Mouse (Mus musculus) mammary gland, adult 2 months (tissue): Measurements from ENCODE around the gene Olfr978. TPM values are rescaled to one million over a fixed set of nuclear protein-coding genes. Genes with fewer than 3 reads are reported as not detected.

Experiments
- polyA plus RNA-seq: library from polyadenylated mRNA; depleted of rRNA; stranded (reverse); fragments of >200 nt; gene quantifications from 2 replicates; pipeline ENCODE4 v1.2.3, GENCODE M21; 2012; ENCODE audit warnings: low replicate concordance; rRNA removed

Gene Olfr978
- polyA plus RNA-seq, result not detected in 2 replicates

DNA sequence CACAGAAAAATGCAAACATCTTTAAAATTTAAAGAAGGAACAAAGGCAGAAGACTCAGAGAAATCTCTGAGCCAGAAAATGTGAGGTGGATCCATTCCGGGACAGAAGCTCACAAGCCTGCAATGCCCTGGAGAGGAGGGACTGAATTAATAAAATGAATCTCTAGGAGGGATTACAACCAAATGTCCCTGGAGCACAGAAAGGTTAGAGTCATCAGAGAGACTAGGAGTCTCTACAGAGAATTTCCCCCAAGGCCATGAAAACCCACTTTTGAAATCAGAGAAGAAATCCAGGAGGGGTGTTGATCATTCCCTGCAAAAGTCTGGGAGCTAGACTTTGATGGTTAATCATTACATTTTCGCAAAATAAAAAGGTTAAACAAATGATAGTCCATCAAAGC is at the start of gene Olfr978:
Gene Olfr978 (plus strand): TSS at position 301 of the 400 bp plus-strand sequence.

DNA sequence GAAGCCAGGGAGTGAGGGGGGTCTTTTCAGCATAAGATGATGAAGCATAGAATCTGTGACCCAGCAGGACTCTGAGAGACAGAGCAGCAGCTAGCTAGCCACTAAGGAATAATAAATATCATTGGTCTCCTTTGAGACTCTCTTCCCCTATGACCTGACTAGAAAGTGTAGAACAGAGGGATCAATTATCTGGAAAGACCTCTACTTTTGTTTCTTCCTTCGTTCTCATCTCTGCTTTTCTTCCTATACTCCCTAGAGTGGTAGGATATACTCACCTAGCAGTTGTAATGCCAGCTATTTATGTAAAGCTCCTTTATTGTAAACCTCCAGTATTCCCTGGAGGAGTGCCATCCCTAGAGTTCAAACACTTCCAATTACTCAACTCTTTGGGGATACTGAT is 40.0 kb upstream of the Olfr978 start, which contains the start of gene Olfr975:
Gene Olfr975 (minus strand): TSS at position 101 of the 400 bp plus-strand sequence.

DNA sequence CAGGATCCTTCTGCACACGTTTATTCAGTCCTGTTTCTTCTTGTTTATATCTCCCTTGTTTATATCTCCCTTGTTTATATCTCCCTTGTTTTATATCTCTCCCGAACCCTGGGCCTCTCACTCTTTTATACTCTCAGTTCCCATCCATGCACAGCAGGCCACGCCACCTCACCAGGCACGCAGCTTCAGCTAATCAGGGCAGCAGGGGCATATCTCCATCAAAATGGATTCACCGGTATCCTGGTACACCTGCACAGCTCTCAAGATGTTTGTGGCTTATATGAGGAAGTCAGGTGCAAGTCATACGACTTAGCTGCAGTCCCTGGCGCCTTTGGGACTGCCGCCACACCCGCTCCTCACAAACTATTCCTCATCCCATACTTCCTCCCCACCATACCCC is 30.9 kb upstream of the Olfr978 start, which contains the start of gene Olfr976:
Gene Olfr976 (minus strand): TSS at position 101 of the 400 bp plus-strand sequence.

GRCm38 (mm10) chr9:40003365-40003764 is 11.5 kb downstream of the Olfr978 start, which contains the start of gene Olfr979:
Gene Olfr979, minus strand, starts transcription at chr9:40003465.

GRCm38 (mm10) chr9:40009482-40009881 is 17.6 kb downstream of the Olfr978 start, which contains the start of gene Olfr980:
Gene Olfr980, minus strand, starts transcription at chr9:40009582.

DNA sequence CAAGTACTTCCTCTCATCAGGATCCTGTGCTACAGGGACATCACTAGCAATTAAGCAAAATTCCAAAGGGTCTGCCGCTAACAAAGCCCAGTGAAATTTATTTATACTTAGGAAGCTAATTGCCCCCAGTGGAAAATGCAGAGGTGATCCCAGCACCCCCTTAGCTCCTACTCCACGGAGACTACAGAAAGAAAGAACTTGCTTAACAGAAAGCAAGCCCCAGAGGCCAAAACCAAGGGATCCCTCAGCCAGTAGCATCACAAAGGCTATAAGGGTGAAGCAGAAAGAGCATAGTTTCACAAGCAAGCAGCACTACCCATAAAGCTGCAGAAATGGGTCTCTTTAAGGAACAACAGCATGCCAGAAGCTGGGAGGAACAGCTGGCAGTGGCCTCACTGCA is 29.3 kb downstream of the Olfr978 start, which contains the start of gene Olfr981:
Gene Olfr981 (plus strand): TSS at position 301 of the 400 bp plus-strand sequence.

Other genes with a start within 250 kb of the Olfr978 start
- not detected in 2 replicates for gene Olfr967, start 245.9 kb upstream of the Olfr978 start, polyA plus RNA-seq
- not detected in 2 replicates for gene Olfr968, start 208.9 kb upstream of the Olfr978 start, polyA plus RNA-seq
- not detected in 2 replicates for gene Olfr969, start 201.2 kb upstream of the Olfr978 start, polyA plus RNA-seq
- gene Olfr970, start 183.3 kb upstream of the Olfr978 start, polyA plus RNA-seq, result not detected in 2 replicates
- gene Olfr971, start 155.2 kb upstream of the Olfr978 start, polyA plus RNA-seq, result not detected in 2 replicates
- gene Olfr972, start 125.7 kb upstream of the Olfr978 start, polyA plus RNA-seq, result not detected in 2 replicates
- not detected in 2 replicates for gene Olfr229, start 84.8 kb upstream of the Olfr978 start, polyA plus RNA-seq
- gene Olfr974, start 54.6 kb upstream of the Olfr978 start, polyA plus RNA-seq, result not detected in 2 replicates
- gene Olfr975, start 40.1 kb upstream of the Olfr978 start, polyA plus RNA-seq, result not detected in 2 replicates
- not detected in 2 replicates for gene Olfr976, start 31.0 kb upstream of the Olfr978 start, polyA plus RNA-seq
- not detected in 2 replicates for gene Olfr979, start 11.4 kb downstream of the Olfr978 start, polyA plus RNA-seq
- not detected in 2 replicates for gene Olfr980, start 17.5 kb downstream of the Olfr978 start, polyA plus RNA-seq
- gene Olfr981, start 29.4 kb downstream of the Olfr978 start, polyA plus RNA-seq, result not detected in 2 replicates
- gene Olfr982, start 81.7 kb downstream of the Olfr978 start, polyA plus RNA-seq, result not detected in 2 replicates
- not detected in 2 replicates for gene Olfr983, start 101.5 kb downstream of the Olfr978 start, polyA plus RNA-seq
- gene Olfr984, start 122.1 kb downstream of the Olfr978 start, polyA plus RNA-seq, result not detected in 2 replicates
- not detected in 2 replicates for gene Olfr985, start 138.1 kb downstream of the Olfr978 start, polyA plus RNA-seq
- not detected in 2 replicates for gene Tmem225, start 156.0 kb downstream of the Olfr978 start, polyA plus RNA-seq
- gene Olfr986, start 188.8 kb downstream of the Olfr978 start, polyA plus RNA-seq, result not detected in 2 replicates
- gene Zfp202, start 200.2 kb downstream of the Olfr978 start, polyA plus RNA-seq, result 0.86 and 1.8 TPM in 2 replicates